Mouse (Mus musculus) spleen, embryonic (tissue): ENCODE data around the gene Zkscan17.

Source experiments
- CTCF ChIA-PET: fragments of 350-600 bp; sonication (Branson Sonifier 250); formaldehyde crosslinking; loops from one replicate; lab custom pipeline; 2022; lab: Charles Lee

Zkscan17 gene

DNA sequence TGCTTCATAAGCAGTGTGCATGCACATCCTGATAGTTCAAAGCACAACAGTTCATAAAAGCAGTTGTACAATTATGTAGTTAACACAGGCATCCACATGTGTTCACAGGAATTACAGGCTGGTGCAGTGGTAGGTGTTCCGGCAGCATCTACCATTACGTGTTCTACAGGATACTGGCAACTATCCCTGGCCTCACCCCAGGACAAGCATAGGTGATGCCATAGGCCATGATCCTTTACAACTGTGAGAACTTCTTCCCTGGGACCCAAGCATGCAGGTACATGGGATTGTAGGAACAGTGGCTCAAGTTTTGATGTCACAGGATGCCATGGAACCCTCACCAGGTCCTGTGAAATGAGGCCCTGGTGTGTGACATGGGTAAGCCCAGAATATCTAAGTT, 66.1 kb downstream of the Zkscan17 start:
- CTCF ChIA-PET = no interaction called here

DNA sequence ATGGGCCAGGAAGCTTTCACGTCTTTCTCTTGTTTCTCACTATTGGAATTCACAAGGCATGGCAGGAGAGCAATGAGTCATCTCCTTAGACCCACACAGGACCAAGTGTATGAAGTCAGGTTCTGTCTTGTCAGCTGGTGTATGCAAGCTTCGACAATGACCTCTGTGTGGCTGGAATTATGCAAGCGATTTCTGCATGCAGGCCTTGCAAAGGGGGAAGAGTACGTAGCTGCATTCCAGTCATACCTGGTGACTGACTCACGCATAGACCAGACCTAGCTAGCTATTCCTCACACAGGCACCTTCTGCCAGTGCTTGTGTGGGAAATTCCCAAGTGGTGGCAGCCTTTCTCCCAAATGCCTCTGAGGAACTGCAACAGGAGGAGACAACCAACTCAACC, 67.6 kb downstream of the Zkscan17 start:
- CTCF ChIA-PET = no interaction called here

DNA sequence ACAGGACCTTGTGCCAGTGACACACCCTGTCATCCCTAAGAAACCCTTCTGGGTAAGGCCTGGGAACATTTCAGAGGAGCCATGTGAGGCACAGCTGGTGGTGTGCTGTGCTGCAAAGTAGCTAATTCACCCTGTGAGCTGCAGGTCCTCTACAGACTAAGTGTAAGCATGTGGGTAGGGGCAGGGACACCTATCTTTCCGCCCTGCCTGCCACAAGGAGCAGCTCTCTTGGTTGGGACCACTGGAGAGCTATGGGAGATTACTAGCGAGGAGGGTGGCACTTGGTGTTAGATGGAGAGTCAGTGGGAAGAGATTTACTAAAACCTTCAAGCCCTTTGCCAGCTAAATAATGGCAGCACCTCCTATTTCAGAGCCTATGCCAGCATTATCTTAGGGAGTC, 69.7 kb downstream of the Zkscan17 start:
- CTCF ChIA-PET = no interaction called here

DNA sequence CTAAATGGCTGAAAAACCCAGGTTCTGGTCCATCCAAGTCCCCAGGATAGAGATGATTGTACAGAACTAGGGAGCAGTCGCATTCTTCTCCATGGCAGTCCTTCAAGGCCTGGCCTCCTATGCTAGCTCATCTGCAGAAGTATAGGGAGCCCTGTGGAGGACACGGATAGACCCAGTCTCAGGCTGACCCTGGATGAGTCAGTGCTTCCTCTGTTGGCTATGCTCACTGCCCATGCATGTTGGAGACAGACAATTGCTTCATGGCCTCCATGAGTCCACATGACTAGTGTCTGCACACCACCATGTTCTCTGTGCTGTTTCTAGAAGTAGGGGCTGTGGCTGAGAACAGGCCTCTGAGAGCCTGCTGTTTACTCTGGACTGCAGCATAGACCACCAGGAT, 70.2 kb downstream of the Zkscan17 start:
- CTCF ChIA-PET = no interaction called here

DNA sequence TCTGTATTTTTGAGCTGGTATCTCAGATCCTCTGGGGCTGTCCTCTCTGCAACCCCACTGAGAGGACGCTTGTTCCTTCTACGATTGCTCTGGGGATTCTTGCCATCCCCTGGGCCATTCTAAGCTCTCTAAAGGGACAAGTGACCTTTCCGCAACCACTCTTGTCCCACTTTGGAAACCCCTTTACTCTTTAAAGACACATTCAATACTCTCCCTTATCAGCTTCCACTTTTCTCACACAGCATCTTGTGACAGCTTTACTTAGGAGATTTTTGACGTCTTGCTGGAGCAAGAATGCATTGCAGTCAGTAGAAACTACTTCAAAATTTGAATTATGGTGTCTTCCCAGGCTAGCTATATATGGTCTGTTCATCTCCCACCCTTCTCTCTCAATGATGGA, 75.5 kb downstream of the Zkscan17 start, which contains the start of gene Snap47:
Snap47 (minus strand) TSS at position 101 of the 400 bp plus-strand sequence.
- CTCF ChIA-PET = no interaction called here

DNA sequence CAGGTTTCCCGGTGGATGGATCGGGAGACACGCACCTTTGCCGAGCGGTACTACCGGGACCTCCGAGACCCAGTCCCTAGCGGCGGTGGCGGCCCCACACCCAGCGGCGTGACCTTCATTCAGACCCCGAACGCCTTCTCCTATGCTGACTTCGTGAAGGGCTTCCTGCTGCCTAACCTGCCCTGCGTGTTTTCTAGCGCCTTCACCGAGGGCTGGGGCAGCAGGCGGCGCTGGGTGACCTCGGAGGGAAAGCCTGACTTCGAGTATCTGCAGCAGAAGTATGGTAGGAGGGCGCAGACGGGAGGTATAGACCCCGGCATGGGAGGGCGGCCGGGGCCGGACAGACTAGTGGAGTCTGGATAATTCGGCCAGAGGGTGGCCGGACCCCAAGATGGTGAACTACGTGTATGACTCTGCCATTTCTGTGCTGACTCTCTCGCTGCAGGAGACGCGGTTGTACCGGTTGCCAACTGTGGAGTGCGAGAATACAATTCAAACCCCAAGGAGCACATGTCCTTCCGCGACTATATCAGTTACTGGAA, 76.2 kb downstream of the Zkscan17 start:
- CTCF ChIA-PET = no interaction called here

DNA sequence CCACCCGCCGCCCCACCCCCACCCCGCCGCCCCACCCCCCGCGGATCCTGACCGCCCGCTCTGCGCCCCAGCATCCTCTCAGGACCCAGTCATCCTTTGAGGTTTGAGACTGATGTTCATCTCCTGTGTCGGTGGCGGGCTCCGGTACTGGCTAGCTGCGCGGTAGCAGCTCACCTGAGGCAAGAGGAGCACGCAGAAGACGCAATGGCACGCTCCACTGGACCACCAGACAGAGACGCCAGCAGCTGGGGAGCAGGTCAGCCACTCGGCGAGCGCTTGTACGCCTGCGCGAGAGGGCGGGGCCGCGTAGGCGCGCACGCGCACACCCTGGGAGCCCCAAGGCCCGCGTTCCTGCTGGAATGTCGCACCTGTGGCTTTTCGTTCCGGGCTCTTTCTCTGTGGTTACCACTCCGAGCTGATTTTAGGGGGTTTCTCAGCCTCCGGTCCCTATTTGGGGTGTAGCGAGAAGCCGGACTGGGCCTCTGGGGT, 76.8 kb downstream of the Zkscan17 start, which contains the start of gene Jmjd4:
Jmjd4 (plus strand) TSS at position 305 of the 489 bp plus-strand sequence.
- CTCF ChIA-PET = interaction anchor here (1.0 kb wide), 1 partner anchor 8 kb away, joined by 3 read pairs; no protein-coding TSS in a partner anchor

DNA sequence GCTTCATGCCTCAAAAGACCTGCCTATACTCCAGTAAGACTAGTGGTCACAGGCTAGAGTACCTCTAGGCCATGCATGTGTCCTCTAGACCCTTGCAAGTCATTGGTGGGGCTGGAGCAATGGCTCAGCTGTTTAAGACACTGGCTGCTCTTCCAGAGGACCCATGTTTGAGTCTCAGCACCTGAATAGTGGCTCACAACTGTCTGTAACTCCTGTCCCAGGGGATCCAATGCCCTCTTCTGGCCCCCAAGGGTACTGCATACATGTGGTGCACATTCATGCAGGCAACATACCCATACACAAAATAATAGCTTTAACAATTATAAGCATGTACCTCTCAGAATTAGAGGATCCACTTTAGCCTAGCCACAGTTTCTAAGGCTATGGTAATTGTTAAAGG, 83.4 kb downstream of the Zkscan17 start:
- CTCF ChIA-PET = no interaction called here

DNA sequence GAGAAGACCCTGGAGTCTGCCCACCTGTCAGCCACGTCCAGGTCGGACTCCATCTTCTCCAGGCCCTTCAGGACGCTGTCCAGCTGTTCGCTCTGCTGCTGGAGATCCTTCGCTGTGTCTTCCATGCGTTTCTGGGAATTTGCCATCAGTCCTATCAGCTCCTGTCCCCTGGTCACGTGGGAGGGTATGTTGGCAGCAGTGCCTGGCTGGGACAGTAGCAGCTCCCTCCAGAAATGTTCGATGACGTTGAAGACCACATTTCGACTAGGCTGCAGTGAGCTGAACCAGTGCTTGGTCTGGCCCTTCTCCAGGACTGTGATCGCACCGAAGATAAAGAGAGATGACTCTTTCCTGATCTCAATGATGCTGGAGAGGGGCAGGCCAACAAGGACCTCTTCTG, 88.6 kb downstream of the Zkscan17 start:
- CTCF ChIA-PET = no interaction called here
